Mouse (Mus musculus) forebrain, embryonic 16.5 days (tissue): ENCODE measurements at regions not wholly inside any gene's neighbourhood (a gene's known extent, or its start where the extent isn't known, plus 50 kb on each side); places are given as distances from the start of the nearest gene placed in this dataset.
A peak's percentile ranks its signal among the peaks of the same experiment; 100 is the strongest.

ENCODE experiments used
- ATAC-seq: fragments of 200-750 bp; cut with Nextera tagmentation; 2 replicates; pipeline ENCODE4 v1.8.0; 2017; ENCODE audit warnings: mild to moderate bottlenecking, moderate library complexity
- H3K27ac ChIP-seq: fragments of 300-500 bp; sonication (generic); 2 replicates; pipeline ENCODE4 v1.5.1; 2014; ENCODE audit warnings: low read length, control low read depth
- H3K27me3 ChIP-seq: fragments of 300-500 bp; sonication (generic); replicated peaks from 2 replicates; pipeline ENCODE4 v1.6.1; 2014; ENCODE audit warnings: low read length; ENCODE audit not compliant: control insufficient read depth, insufficient read depth
- H3K36me3 ChIP-seq: fragments of 300-500 bp; sonication (generic); 2 replicates; pipeline ENCODE4 v1.6.1; 2014; ENCODE audit not compliant: control insufficient read depth, insufficient read depth
- H3K4me1 ChIP-seq: fragments of 300-500 bp; sonication (generic); replicated peaks from 2 replicates; pipeline ENCODE4 v1.6.1; 2014; ENCODE audit warnings: low read length; ENCODE audit not compliant: control insufficient read depth, insufficient read depth
- H3K4me2 ChIP-seq: fragments of 300-500 bp; sonication (generic); 2 replicates; pipeline ENCODE4 v1.6.1; 2014; ENCODE audit warnings: mild to moderate bottlenecking, low read length, control low read depth
- H3K4me3 ChIP-seq: fragments of 300-500 bp; sonication (generic); replicated peaks from 2 replicates; pipeline ENCODE4 v1.5.1; 2014; ENCODE audit warnings: mild to moderate bottlenecking, low read length, control low read depth
- H3K9ac ChIP-seq: fragments of 300-500 bp; sonication (generic); replicated peaks from 2 replicates; pipeline ENCODE4 v1.6.1; 2014; ENCODE audit warnings: low read depth, low read length, control low read depth
- H3K9me3 ChIP-seq: fragments of 300-500 bp; sonication (generic); 2 replicates; pipeline ENCODE4 v1.6.1; 2016; ENCODE audit warnings: low read length; ENCODE audit not compliant: control insufficient read depth
- WGBS: fragments of 180-500 bp; shearing (Covaris S2); extraction: QIAGEN DNeasy Blood & Tissue Kit; methylation state at CpG from one replicate; pipeline ENCODE4 v1.1.7; 2014; 5-methylcytosine and 5-hydroxymethylcytosine counted together

GRCm38 (mm10) chr13:26109013-26109412, 661.0 kb downstream of the Hdgfl1 start:
- Histone ChIP-seq H3K4me3 (no peak overlapping the region), H3K27ac (no peak overlapping the region), H3K9ac (no peak overlapping the region), H3K36me3 (no peaks in the 10 kb centered on the region), H3K4me1 (no peaks in the 10 kb centered on the region), H3K27me3 (no peaks in the 10 kb centered on the region), H3K4me2 (no peak overlapping the region), H3K9me3 (no peaks in the 10 kb centered on the region)
- 94% methylated on average over 2 of the region's 2 CpGs for WGBS
- ATAC-seq = no peak

DNA sequence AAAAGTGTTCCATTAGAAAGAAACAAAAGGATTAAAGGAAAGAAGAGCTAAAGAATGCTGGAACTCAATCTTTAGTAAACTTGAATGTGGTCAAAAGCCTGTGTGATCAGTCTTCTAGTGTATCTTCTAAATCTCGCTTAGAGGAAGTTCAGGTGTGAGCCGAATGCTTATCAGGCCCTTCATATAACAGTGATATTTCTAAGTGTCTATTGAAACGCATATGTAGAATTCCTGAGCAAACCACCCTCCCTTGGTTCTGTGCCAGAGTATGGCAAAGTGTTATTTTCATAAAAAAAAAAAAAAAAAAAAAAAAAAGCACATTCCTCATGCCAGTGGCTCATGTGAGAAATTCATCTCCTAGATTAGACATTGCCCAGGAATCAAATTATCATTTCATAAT, 681.2 kb downstream of the Hdgfl1 start:
- ATAC-seq = no peak
- Histone ChIP-seq H3K4me1 (no peaks in the 10 kb centered on the region), H3K36me3 (no peaks in the 10 kb centered on the region), H3K9me3 (no peaks in the 10 kb centered on the region), H3K27me3 (no peaks in the 10 kb centered on the region), H3K27ac (no peak overlapping the region), H3K4me2 (no peak overlapping the region), H3K4me3 (no peak overlapping the region), H3K9ac (no peak overlapping the region)
- WGBS = 70% methylated on average over 3 of the region's 3 CpGs

DNA sequence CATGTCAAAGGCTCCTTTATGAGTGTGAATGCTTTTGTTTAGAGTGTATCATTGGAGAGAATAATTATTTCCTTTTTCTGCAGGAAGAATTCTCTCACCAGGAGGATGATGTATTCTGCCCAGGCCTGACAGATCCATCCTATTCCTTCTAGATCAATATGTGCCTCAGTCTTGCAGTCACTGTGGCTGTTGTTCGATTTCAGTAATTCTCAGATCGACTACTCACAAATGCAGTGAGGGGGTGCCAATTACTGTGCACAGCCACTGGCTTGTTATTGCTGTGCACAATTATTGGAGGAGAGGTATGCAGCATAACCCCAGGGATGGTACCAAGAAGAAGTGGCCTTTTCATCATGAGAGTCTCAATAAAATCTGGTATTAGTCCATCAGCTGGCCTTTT, 689.2 kb downstream of the Hdgfl1 start:
- no peaks in the 10 kb centered on the region for H3K36me3 ChIP-seq
- peak; percentile 58; the same call in 1 of the 2 replicates for ATAC-seq
- 20% methylated on average over 2 of the region's 2 CpGs for WGBS
- peaks cover 4% of the 10 kb centered on the region for H3K4me1 ChIP-seq
- H3K9ac ChIP-seq = no peak overlapping the region
- H3K4me2 ChIP-seq = no peak overlapping the region
- H3K9me3 ChIP-seq = no peaks in the 10 kb centered on the region
- H3K27ac ChIP-seq = peak overlapping the region; percentile 61
- no peak overlapping the region for H3K4me3 ChIP-seq
- H3K27me3 ChIP-seq = no peaks in the 10 kb centered on the region

DNA sequence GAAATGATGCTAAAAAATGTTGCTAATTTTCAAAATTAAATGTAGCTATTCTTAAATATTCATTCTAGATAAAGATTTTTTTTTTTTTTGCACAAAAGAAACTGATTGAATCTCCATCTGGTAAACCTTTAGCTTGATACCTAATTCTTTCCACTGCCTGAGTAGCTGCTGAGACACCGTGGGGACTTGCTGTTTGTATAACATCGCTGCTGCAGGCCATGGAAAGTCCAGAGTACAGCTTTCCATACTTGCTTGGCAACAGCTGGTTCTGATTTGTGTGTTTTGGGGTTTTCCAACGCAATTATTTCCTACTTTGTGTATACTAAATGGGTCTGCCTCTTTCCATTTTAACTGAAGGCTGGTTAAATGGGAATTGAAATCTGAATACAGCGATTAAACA, 689.7 kb downstream of the Hdgfl1 start:
- H3K27me3 ChIP-seq = no peaks in the 10 kb centered on the region
- peaks cover 4% of the 10 kb centered on the region for H3K4me1 ChIP-seq
- H3K4me2 ChIP-seq = no peak overlapping the region
- H3K36me3 ChIP-seq = no peaks in the 10 kb centered on the region
- H3K27ac ChIP-seq = no peak overlapping the region
- no peak overlapping the region for H3K4me3 ChIP-seq
- 49% methylated on average over 4 of the region's 4 CpGs for WGBS
- ATAC-seq = peak; percentile 31; the same call in 1 of the 2 replicates
- no peaks in the 10 kb centered on the region for H3K9me3 ChIP-seq
- H3K9ac ChIP-seq = no peak overlapping the region

- H3K4me3 ChIP-seq = no peak overlapping the region
- 100% methylated on average over 1 of the region's 1 CpGs for WGBS
- no peaks in the 10 kb centered on the region for H3K9me3 ChIP-seq
- no peak overlapping the region for H3K9ac ChIP-seq
- no peaks in the 10 kb centered on the region for H3K27me3 ChIP-seq
- no peak overlapping the region for H3K27ac ChIP-seq
- no peak for ATAC-seq
- H3K4me2 ChIP-seq = no peak overlapping the region
- no peaks in the 10 kb centered on the region for H3K36me3 ChIP-seq
- peaks cover 4% of the 10 kb centered on the region for H3K4me1 ChIP-seq
Measured at GRCm38 (mm10) chr13:26079362-26079761, 690.6 kb downstream of the Hdgfl1 start.

- no peaks in the 10 kb centered on the region for H3K4me1 ChIP-seq
- H3K9me3 ChIP-seq = no peaks in the 10 kb centered on the region
- WGBS = 16% methylated on average over 2 of the region's 2 CpGs
- ATAC-seq = no peak
- H3K9ac ChIP-seq = no peak overlapping the region
- H3K4me3 ChIP-seq = no peak overlapping the region
- H3K4me2 ChIP-seq = no peak overlapping the region
- no peaks in the 10 kb centered on the region for H3K27me3 ChIP-seq
- no peaks in the 10 kb centered on the region for H3K36me3 ChIP-seq
- H3K27ac ChIP-seq = no peak overlapping the region
Measured at GRCm38 (mm10) chr13:26061322-26061721, 708.6 kb downstream of the Hdgfl1 start.

- Histone ChIP-seq H3K27me3 (no peaks in the 10 kb centered on the region), H3K4me2 (no peak overlapping the region), H3K4me1 (no peaks in the 10 kb centered on the region), H3K36me3 (no peaks in the 10 kb centered on the region), H3K9me3 (no peaks in the 10 kb centered on the region), H3K27ac (no peak overlapping the region), H3K4me3 (no peak overlapping the region), H3K9ac (no peak overlapping the region)
- peak; percentile 58; the same call in 1 of the 2 replicates for ATAC-seq
Measured at GRCm38 (mm10) chr13:26037699-26038098, 732.3 kb downstream of the Hdgfl1 start.

DNA sequence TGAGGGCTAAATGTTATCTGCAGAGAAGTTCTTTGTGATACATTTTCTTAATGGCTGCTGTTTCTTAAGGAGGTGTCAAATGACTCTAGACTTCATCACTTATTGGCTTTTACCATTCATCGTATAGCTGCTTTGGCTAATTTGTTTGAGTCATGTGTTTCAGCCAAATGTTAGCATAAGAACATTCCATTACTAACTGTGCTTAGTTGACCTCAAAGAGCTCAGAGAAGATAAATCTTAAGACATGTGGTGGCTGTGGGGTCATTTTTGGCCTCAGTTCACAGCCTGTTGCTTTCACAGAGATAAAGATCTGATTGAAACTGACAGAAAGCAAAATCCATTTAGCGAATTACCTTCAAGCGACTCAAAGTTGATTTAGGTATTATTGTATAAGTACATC, 743.6 kb downstream of the Hdgfl1 start:
- no peaks in the 10 kb centered on the region for H3K4me1 ChIP-seq
- no peak overlapping the region for H3K27ac ChIP-seq
- no peaks in the 10 kb centered on the region for H3K27me3 ChIP-seq
- H3K36me3 ChIP-seq = no peaks in the 10 kb centered on the region
- no peaks in the 10 kb centered on the region for H3K9me3 ChIP-seq
- ATAC-seq = no peak
- 89% methylated on average over 3 of the region's 3 CpGs for WGBS
- no peak overlapping the region for H3K9ac ChIP-seq
- H3K4me2 ChIP-seq = no peak overlapping the region
- no peak overlapping the region for H3K4me3 ChIP-seq

DNA sequence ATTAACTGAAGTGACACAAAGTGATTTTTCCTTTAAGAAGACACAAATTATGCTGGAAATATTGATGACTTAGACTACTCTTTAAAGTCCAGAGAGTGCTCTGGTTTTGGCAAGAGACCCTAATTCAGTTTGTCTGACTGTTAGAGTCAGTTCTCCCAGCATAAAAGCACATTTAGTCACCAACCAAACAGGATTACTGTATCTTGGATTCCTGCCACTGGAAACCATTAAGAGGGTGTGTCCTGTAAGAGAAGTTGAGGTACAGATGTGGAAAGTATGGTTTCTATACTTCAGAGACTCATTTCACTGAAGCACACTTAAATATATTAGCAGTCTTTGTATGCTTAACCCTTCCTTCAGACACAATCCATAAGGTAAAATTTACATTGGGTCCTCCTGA, 745.3 kb downstream of the Hdgfl1 start:
- no peaks in the 10 kb centered on the region for H3K36me3 ChIP-seq
- H3K27me3 ChIP-seq = no peaks in the 10 kb centered on the region
- no peak for ATAC-seq
- no peak overlapping the region for H3K27ac ChIP-seq
- H3K4me2 ChIP-seq = no peak overlapping the region
- H3K9ac ChIP-seq = no peak overlapping the region
- H3K4me1 ChIP-seq = no peaks in the 10 kb centered on the region
- H3K9me3 ChIP-seq = no peaks in the 10 kb centered on the region
- H3K4me3 ChIP-seq = no peak overlapping the region

- H3K36me3 ChIP-seq = no peaks in the 10 kb centered on the region
- H3K4me1 ChIP-seq = no peaks in the 10 kb centered on the region
- H3K4me3 ChIP-seq = no peak overlapping the region
- ATAC-seq = peak; percentile 36; the same call in 1 of the 2 replicates
- H3K4me2 ChIP-seq = no peak overlapping the region
- WGBS = 40% methylated on average over 2 of the region's 2 CpGs
- no peaks in the 10 kb centered on the region for H3K9me3 ChIP-seq
- no peak overlapping the region for H3K9ac ChIP-seq
- no peaks in the 10 kb centered on the region for H3K27me3 ChIP-seq
- no peak overlapping the region for H3K27ac ChIP-seq
Measured at GRCm38 (mm10) chr13:26020491-26020890, 749.5 kb downstream of the Hdgfl1 start.
